Mouse (Mus musculus): ENCODE measurements around the gene Aaed1.

Aaed1 gene

DNA sequence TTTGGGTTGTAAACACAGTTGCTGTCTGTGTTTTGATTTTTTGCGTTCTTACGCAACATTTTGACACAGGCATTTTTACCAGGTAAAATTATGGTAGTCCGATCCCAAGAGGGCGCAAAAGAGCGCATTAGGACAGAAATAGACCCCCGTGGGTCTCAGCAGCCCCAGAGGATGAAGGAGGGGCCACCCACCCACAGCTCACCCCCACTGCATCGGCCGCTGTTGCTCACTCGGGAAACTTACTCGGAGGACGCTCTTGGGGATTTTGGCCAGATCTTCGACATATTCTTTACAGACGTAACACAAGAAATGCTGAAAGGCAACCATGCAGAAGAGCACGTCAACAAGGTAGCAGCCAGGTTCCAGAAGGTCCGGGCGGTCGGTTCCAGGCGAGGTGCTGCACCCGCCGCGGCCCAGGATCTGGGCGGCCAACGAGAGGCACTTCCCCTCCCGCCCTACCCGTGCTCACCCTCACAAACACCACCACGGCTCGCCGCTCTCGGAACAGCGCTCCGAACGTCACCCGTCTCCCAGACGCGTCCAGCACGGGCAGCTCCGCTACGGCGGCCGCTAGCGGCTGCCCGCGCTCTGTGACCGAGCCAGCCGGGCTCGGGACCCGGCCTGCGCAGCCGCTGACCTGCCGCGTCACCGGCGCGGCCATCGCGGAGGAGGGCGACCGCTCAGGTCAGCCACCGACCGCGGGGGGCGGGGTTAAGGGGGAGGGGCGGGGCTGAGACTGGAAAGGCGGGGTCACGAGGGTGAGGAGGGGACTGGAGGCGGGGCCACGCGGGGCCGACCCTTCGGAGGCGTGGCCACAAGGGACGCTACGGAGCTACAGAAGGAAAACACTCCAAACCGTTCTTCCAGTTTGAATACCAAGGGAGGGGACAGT is at the start of gene Aaed1:
TSS of gene Aaed1 (minus strand) at position 687 of the 892 bp plus-strand sequence.
- peak; percentile 94 for DNase-seq

DNA sequence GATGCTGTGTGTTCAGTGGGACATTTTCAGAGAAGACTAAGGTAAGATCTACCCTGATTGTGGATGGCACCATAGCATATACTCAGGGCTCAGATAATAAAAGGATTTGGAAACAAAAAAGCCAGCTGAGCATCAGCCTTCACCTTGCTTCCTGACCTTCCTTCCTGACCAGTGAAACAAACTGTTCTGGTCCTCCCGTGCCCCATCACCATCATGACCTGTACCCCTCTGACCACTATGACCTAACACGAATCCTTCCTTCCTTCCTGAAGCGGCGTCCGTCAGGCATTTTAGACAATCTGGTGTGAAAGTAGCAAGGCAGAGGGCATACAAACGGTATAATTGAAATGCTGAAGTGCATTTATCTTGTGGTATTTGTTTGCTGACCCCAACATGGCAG is 49.6 kb upstream of the Aaed1 start:
- DNase-seq, result no peak

GRCm38 (mm10) chr13:64361020-64361419 is 48.5 kb upstream of the Aaed1 start:
- DNase-seq, result no peak

DNA sequence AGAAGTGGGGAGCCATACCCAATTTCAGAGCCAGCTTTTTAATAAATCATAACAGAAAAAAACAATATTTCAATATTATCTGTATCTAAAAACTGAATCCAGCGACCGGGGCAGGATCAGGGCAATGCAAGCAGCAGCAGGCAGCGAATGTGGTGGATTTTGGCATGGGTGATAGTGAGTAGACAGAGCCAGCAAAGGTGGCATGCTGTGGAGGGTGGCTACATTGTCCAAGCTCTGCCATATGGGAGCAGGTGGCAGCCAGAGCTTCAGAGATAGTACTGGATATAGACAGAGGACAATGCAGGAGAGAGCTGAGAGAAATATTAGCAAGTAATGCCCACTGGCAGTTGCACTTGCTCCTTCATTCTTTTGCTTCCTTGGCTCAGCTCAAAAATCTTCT is 47.2 kb upstream of the Aaed1 start:
- no peak for DNase-seq

GRCm38 (mm10) chr13:64358476-64358875 is 46.0 kb upstream of the Aaed1 start:
- no peak for DNase-seq

DNA sequence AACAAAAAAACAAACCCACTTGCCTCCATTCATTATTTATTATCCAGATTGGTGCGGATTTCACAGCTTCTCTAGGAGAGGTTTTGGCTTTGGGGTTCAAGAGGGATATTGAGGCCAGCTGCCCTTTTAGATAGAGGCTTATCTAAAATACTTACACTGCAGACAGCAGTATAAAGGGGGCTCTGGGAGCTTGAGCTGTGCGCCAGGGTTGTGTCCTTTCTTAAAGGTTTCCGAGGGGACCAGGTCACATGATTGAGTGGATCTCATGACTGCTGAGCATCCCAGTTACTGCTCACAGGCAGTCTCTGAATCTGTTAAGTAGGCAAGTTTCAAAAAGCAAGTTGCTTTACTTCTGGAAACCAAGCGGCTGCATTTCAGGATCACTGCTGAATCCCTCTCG is 44.9 kb upstream of the Aaed1 start:
- no peak for DNase-seq

DNA sequence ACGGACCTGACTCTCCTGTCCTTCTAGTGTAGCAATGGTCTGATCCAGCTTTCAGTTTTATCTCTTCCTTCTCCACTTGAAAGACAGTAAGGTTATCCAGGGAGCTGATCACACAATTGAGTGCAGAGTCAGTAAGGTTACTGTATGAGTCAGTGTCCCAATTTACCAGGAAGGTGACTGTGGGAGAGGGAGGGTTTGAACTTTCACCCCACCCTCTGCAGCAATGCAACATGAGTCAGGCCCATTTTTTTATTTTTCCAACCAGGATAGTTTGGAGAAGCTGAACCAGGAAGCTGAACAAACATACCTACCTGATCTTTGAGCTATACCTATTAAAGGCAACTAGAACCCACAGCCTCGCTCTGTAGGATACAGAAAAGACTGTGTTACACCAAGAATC is 37.0 kb upstream of the Aaed1 start:
- no peak for DNase-seq

DNA sequence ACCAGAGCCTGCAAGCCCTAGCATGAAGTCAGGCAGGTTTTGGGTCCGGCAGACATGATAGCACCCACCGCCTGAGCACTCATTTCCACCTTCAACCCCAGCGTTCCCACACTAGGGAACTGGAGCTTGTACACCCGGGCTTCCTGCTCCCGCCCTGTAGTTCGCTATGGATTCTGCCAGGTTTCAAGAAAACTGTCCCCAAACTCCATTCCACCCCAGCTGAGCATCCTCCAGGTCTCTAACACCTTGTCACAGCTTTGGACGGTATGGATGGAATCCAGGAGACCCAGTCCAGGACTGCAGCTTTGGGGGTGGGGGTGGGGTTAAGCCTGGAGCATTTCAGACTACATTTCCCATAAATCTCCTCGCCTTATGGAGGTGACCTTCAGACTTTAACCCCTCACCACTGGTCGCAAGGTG is 31.6 kb upstream of the Aaed1 start:
- DNase-seq, result peak; percentile 35

DNA sequence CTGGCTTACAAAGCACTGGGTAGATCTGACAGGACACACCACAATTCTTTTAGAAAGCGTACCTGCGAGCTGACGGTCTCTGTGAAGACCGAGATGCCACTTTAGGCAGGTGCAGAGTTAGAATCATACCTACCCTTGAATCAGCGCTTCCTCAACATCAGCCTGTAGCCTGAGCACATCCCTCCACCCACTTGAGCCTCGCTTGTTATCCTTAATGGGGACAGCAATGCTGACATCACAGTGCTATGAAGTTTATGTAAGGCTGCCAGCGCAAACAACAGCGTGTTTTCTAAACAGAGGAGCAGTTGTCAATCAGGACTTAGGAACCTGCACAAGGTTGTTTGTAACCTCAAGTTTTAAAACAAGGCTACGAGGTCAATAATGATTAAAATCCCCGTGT is 31.1 kb upstream of the Aaed1 start:
- DNase-seq, result peak; percentile 20

DNA sequence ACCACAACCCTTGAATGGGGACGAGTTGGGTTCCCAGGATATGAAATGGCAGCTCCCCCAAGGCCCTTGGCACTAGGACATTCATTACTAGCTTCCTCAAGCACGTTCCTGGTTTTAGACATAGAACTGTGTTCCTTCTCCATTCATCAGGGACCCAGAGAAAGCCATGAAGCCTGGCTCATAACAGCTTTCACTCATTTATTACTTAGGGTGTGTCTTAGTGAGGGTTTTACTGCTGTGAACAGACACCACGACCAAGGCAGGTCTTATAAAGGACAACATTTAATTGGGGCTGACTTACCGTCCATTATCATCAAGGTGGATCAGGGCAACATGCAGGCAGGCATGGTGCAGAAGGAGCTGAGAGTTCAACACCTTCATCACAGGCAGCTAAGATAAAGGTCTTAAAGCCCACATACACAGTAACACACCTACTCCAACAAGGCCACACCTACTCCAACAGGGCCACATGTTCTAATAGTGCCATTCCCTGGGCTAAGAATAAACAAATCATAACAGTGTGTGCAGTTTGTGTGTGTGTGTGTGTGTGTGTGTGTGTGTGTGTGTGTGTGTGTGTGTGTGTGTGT is 23.1 kb upstream of the Aaed1 start:
- no peak for DNase-seq

DNA sequence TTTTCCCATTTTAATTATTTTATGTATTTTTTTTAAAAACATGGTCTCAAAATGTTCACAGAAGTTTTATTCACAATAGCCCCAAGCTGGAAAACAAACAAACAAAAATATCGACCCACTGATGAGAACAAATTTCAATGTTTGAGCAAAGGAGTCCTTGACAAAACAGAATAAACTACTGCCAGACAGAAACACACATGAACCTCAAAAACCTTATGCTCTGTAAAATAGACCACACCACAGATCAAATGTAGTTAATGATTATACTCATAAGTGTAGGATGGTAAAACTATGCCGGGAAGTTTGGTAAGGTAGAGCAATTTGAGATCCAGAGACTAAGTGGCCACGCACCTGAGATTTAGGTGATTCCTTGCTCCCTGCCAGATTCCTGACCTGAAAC is 20.6 kb upstream of the Aaed1 start:
- no peak for DNase-seq

GRCm38 (mm10) chr13:64332321-64332720 is 19.8 kb upstream of the Aaed1 start:
- no peak for DNase-seq

DNA sequence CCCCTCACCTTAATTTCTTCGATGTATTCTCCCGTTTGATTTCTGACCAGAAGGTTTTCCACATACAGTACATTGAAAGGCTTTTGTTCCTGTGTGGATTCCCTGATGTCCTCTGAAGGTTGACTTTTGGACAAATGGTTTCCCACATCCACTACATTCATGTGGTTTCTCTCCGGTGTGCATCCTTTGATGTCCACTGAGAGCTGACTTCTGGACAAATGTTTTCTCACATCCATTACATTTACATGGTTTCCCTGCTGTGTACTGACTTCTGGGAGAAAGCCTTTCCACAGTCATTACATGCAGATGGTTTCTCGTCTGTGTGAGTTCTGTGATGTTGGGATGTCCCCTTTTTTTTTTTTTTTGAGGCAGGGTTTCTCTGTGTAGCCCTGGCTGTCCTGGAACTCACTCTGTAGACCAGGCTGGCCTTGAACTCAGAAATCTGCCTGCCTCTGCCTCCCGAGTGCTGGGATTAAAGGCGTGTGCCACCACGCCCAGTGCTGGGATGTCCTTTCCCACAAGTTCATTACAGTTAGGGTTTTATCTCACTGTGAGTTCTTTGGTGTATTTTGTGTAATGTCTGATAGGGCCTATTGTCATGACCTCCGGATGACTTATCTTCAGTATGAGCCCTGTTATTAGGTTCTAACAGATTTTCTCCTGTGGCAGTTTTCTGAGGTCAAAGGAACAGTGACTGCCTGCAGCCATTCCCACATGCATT is 10.2 kb upstream of the Aaed1 start:
- no peak for DNase-seq

DNA sequence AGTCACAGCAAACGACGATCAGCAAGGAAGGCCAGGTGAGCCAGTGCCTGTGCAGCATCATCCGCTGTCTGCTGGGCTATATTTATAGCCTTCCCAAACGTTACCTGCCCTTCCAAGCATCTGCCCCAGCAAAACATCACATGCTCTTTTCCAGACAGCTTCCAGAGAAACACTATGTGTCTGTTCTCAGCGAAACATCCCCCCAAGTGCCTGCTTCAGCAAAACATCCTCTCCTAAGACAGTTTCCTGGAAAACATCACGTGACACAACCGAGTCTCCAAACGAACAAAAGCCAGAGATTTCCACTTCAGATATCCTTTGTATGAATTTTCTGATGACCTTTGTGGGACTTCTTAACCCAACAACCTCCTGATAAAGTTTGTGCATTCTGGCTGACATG is 7.8 kb upstream of the Aaed1 start:
- DNase-seq, result peak; percentile 19

DNA sequence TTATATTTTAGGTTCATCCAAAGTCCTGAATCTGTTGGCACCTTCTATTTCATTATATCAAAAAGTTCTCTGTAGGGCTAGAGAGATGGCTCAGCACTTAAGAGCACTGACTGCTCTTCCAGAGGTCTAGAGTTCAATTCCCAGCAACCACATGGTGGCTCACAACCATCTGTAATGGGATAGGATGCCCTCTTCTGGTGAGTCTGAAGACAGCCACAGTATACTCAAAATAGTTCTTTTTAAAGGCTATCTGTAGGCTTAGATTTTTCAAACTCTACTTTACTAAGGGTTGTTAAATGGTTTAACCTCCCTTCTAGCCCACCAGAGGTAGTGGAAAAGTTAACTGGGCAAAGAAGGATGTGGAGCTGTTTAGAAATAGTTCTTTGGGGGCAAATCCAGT is 7.3 kb upstream of the Aaed1 start:
- DNase-seq, result no peak

DNA sequence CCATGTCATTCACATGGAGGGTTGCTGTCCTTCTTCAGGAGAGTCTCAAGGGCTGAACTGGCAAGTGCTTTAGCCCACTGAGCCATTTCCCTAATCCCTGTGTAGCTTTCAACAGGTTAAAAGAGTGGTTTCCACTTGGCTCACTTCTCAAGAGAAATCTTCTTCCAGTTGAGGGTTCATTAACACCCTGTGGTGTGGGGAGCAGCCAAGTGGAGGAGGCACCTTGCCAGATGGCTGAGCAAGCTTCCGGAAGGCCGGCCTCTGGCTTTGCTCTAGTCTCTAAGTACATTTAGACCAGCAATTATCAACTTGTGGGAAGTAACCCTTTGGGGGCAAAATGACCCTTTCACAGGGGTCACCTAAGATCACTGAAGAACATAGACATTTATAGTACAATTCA is 5.8 kb upstream of the Aaed1 start:
- peak; percentile 38 for DNase-seq

DNA sequence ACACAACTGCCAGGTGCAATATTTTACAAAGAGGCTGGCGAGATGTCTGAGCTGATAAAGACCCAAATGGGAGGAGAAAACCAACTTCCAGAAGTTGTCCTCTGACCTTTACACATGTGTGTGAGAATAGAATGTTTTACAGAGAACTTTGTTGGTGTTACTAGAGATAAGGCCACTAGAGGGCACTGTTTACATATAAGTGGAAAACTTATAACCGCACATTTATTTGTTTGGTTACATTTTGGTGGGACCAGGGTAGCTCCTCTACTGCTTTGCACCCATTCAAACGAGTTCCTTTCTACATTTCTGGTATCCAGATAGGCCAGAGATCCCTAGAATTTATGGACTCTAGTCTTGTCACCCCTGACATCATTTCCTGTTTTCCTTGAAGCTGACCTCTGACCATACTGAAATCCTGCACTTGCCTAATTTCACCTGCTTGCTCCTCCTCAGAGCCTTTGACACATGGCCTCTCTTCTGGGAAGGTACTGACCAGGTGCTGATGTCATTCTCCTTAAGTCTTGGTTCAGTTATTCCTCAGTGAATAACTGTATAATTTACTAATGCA is 3.1 kb upstream of the Aaed1 start:
- DNase-seq, result peak; percentile 79

DNA sequence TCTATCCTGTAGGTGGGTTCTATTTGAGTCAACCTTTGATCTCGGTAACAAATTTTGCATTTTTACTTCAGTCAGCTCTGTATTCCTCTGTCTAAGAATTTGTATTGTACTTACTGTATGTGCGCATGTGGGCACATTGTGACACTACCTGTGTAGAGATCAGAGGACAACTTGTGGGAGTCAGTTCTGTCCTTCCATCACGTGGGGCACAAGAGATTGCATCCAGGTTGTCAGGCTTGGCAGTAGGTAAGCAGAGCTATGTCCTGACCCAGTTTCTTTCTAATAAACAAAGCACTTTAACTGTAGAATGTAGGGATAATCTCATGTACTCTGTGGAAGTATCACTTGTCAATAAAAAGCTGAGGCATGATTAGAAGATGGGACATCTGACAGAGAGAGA is 1.5 kb upstream of the Aaed1 start:
- no peak for DNase-seq

DNA sequence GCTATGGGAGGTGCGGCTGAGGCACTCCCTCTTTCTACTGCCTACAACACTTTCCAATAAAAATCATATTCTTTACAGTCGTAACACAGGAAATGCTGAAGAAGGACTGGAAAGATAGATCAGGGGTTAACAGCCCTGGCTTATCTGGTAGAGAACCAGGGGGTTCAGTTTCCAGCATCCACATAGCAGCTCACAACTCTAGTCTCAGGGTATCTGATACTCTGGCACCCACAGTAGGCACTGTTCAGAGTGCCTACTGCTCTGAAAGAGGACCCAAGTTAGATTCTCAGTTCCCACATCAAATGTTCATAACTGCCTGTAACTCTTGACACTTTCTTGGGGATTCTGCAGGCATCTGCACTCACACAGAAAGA is 393 bp upstream of the Aaed1 start:
- no peak for DNase-seq

- peak; percentile 56 for DNase-seq
These were observed 1.2 kb downstream of the Aaed1 start for GRCm38 (mm10) chr13:64311266-64311665.

DNA sequence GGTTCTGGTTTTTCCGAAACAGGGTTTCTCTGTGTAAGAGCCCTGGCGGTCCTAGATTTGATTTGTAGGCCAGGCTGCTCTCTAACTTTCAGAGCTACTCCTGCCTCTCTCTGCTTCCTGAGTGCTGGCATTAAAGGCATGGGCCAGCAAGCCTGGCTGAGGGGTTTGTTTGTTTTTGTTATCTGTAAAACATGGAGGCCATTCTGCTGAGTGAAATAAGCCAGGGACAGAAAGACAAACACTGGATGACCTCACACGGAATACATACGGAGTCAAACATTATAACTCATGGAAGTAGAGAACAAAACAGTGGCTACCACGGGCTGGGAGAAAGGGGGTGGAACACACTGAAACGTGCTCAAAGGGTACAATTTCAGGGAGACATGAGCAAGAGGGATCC is 1.9 kb downstream of the Aaed1 start:
- peak; percentile 23 for DNase-seq

DNA sequence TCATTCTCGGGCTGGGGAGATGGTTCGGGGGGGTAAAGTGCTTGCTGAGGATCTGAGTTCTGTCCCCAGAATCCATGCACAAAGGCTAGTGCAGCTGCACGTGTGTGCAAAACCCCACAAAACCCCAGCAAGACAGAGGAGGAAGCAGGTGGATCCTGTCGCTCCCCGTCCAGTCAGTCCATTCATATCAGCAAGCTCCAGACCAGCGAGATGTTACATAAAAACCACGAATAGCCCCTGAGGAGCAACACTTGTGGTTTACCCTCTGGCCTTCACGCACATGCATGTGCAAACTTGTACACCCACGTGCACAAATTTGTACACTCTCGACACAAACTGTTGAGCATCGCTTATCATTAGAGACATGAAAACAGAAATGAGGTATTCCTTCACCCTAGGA is 2.7 kb downstream of the Aaed1 start:
- DNase-seq, result no peak

DNA sequence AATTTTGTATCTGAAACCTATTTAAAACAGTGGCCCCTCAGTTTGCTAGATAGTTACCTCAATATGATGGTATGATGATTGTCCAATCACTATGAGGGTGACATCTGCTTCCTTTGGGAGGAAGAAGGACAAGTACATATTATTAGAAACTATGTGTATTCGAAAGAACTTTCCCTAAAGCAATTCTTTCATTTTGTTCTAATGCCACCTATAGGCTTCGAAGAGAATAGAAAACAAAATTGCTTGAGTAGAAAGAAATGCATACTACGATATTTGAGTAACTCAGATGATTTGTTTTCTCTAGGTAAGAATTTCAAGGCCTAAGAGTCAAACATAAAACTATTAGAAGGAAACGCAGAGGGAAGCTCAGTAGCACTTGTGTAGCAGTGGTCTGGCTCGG is 3.5 kb downstream of the Aaed1 start:
- no peak for DNase-seq

GRCm38 (mm10) chr13:64307508-64307907 is 5.0 kb downstream of the Aaed1 start:
- no peak for DNase-seq
